Mouse (Mus musculus): ENCODE data around the gene Gm525. TPM values are rescaled to one million over a fixed set of nuclear protein-coding genes. Genes with fewer than 3 reads are reported as not detected.

Gene Gm525
- polyA plus RNA-seq, 1 experiment from 2014 or later, result not detected

DNA sequence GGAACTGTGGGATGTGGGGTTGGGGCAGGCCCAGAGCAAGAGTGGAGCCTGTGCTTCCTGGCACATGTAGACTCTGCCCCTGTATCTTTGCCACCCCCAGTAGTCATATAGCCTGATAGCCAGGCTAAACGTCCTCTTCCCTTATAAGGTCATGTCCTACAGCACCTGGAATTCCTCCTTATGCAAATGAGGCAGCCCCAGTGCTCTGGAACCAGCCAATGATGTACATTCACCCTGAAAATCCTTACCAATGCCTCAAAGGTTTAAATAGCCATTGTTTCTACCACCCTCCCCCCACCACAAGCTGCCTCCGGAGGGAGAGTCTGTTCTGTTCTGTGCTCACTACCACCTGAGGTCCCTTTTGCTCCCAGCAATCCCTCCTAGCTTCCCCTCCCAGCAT lies 60.6 kb downstream of the Gm525 start:
- 59% methylated on average over 2 of the region's 2 CpGs for WGBS
- no peak for ATAC-seq (ENCODE audit: insufficient number of reproducible peaks, low FRiP score)
- H3K36me3 ChIP-seq, result no peaks in the 10 kb centered on the region
- peaks cover 21% of the 10 kb centered on the region for H3K4me1 ChIP-seq (replicated peaks)
- H3K9me3 ChIP-seq (replicated peaks), result no peaks in the 10 kb centered on the region
- no peaks in the 10 kb centered on the region for H3K27me3 ChIP-seq (replicated peaks)
- no peak overlapping the region for H3K27ac ChIP-seq (ENCODE audit: poor library complexity, severe bottlenecking)
- H3K9ac ChIP-seq, result no peak overlapping the region
- H3K4me2 ChIP-seq, result no peak overlapping the region
- H3K4me3 ChIP-seq, result no peak overlapping the region

GRCm38 (mm10) chr11:89137915-89138314 lies 64.3 kb downstream of the Gm525 start:
- 0 out of 2 replicates have a peak, but pooled peaks cover 2% of the 10 kb centered on the region for H3K4me1 ChIP-seq (replicated peaks)
- no peak overlapping the region for H3K4me3 ChIP-seq
- no peak overlapping the region for H3K27ac ChIP-seq (ENCODE audit: poor library complexity, severe bottlenecking)
- no peak overlapping the region for H3K4me2 ChIP-seq
- no peaks in the 10 kb centered on the region for H3K27me3 ChIP-seq (replicated peaks)
- H3K9ac ChIP-seq, result no peak overlapping the region
- no peaks in the 10 kb centered on the region for H3K36me3 ChIP-seq
- ATAC-seq (ENCODE audit: insufficient number of reproducible peaks, low FRiP score), result no peak
- 85% methylated on average over 2 of the region's 2 CpGs for whole genome bisulfite sequencing
- H3K9me3 ChIP-seq (replicated peaks), result peaks cover 3% of the 10 kb centered on the region; the same call in 1 of the 2 replicates

Other genes with a start within 250 kb of the Gm525 start
- gene Akap1, start 209.3 kb upstream of the Gm525 start, polyA plus RNA-seq (2016; fragmentation: Nextera tagmentation; extraction: Ambion mirVana), result 34.1 and 38.9 TPM in 2 replicates
- gene Scpep1, start 118.4 kb upstream of the Gm525 start, polyA plus RNA-seq (2016; fragmentation: Nextera tagmentation; extraction: Ambion mirVana), result 47.2 and 47.5 TPM in 2 replicates
- not detected in 2 replicates for gene Elobl, start 106.9 kb upstream of the Gm525 start, polyA plus RNA-seq (2016; fragmentation: Nextera tagmentation; extraction: Ambion mirVana)
- gene Coil, start 103.6 kb upstream of the Gm525 start, polyA plus RNA-seq (2016; fragmentation: Nextera tagmentation; extraction: Ambion mirVana), result 15.5 and 16.1 TPM in 2 replicates
- gene Trim25, start 74.5 kb upstream of the Gm525 start, polyA plus RNA-seq (2016; fragmentation: Nextera tagmentation; extraction: Ambion mirVana), result 15.2 and 15.3 TPM in 2 replicates
- 7.2 and 8.2 TPM in 2 replicates for gene Dgke, start 7.0 kb upstream of the Gm525 start, polyA plus RNA-seq (2016; fragmentation: Nextera tagmentation; extraction: Ambion mirVana)
- 1.1 and 1.7 TPM in 2 replicates for gene Nog, start 228.5 kb downstream of the Gm525 start, polyA plus RNA-seq (2016; fragmentation: Nextera tagmentation; extraction: Ambion mirVana)